In genomic region chr1:62799427-62799826, GRCm38 (mm10) we compare ENCODE assay signal across 19 mouse cellular contexts.
DNase-seq lines count a peak whose midpoint lies in the region; ATAC-seq lines count a peak whose summit lies in the region.
"Had no signal": no experiment of that assay in that cellular context is flagged by ENCODE, and none has a peak within 500 bp of the region (broad histone marks: within the 10 kb centered on the region; RNA-seq: fewer than 3 reads in every experiment).

No protein-coding gene starts in this region.

- DNase-seq in embryonic facial prominence, embryonic 14.5 days (ENCODE audit: low spot score), result peak; percentile 64
- no peak for DNase-seq in embryonic facial prominence, embryonic 10.5 days (ENCODE audit: low spot score)
- DNase-seq in limb, embryonic 10.5 days (ENCODE audit: low spot score), result no peak
- no peak for DNase-seq in lung, postnatal 36 days
- DNase-seq in NIH3T3 (ENCODE audit: low read depth), result peak; percentile 37
- DNase-seq: adrenal gland, postnatal 10 days; B cell, adult 2 months; cerebellum, adult 11-12 months; cerebellum, adult 9-10 months; cerebellum, postnatal 25 days; forebrain, postnatal 0 days; gastrocnemius, postnatal 14 days had no signal

- peaks cover 5% of the 10 kb centered on the region; the same call in 1 of the 2 replicates for H3K36me3 ChIP-seq in embryonic facial prominence, embryonic 14.5 days (ENCODE audit: control insufficient read depth, insufficient read depth, low read length)
- H3K36me3 ChIP-seq in embryonic facial prominence, embryonic 10.5 days (replicated peaks), result peaks cover 2% of the 10 kb centered on the region; the same call in 1 of the 2 replicates
- no peaks in the 10 kb centered on the region for H3K36me3 ChIP-seq in limb, embryonic 15.5 days
- H3K36me3 ChIP-seq in limb, embryonic 10.5 days, result peaks cover 18% of the 10 kb centered on the region
- H3K36me3 ChIP-seq in lung, embryonic 15.5 days, result no peaks in the 10 kb centered on the region
- H3K36me3 ChIP-seq: G1E; hindbrain, embryonic 15.5 days had no signal

- H3K27me3 ChIP-seq in embryonic facial prominence, embryonic 14.5 days (replicated peaks; ENCODE audit: control insufficient read depth, insufficient read depth, low read length), result no peaks in the 10 kb centered on the region
- H3K27me3 ChIP-seq in embryonic facial prominence, embryonic 10.5 days (replicated peaks; ENCODE audit: low read depth, poor library complexity, severe bottlenecking), result no peaks in the 10 kb centered on the region
- no peaks in the 10 kb centered on the region for H3K27me3 ChIP-seq in limb, embryonic 15.5 days
- H3K27me3 ChIP-seq in limb, embryonic 10.5 days (ENCODE audit: low read depth, poor library complexity, severe bottlenecking), result no peaks in the 10 kb centered on the region
- no peaks in the 10 kb centered on the region for H3K27me3 ChIP-seq in lung, embryonic 15.5 days
- H3K27me3 ChIP-seq: embryonic facial prominence, embryonic 13.5 days; forebrain, embryonic 13.5 days; hindbrain, embryonic 15.5 days had no signal

- no peak overlapping the region for H3K4me3 ChIP-seq in embryonic facial prominence, embryonic 14.5 days (ENCODE audit: low read depth, low read length)
- H3K4me3 ChIP-seq in embryonic facial prominence, embryonic 10.5 days, result no peak overlapping the region
- H3K4me3 ChIP-seq in limb, embryonic 15.5 days, result no peak overlapping the region
- no peak overlapping the region for H3K4me3 ChIP-seq in limb, embryonic 10.5 days
- no peak overlapping the region for H3K4me3 ChIP-seq in lung, embryonic 15.5 days
- H3K4me3 ChIP-seq: embryonic facial prominence, embryonic 13.5 days; forebrain, embryonic 13.5 days; hindbrain, embryonic 15.5 days had no signal

- H3K4me2 ChIP-seq in embryonic facial prominence, embryonic 14.5 days (ENCODE audit: low read depth, low read length), result no peak overlapping the region
- H3K4me2 ChIP-seq in limb, embryonic 15.5 days, result no peak overlapping the region
- H3K4me2 ChIP-seq in lung, embryonic 15.5 days, result no peak overlapping the region
- H3K4me2 ChIP-seq: embryonic facial prominence, embryonic 13.5 days; forebrain, embryonic 13.5 days; hindbrain, embryonic 15.5 days had no signal

- H3K27ac ChIP-seq in embryonic facial prominence, embryonic 14.5 days (replicated peaks; ENCODE audit: low read depth, low read length), result no peak overlapping the region
- H3K27ac ChIP-seq in embryonic facial prominence, embryonic 10.5 days (replicated peaks), result no peak overlapping the region; the same call in 1 of the 2 replicates
- H3K27ac ChIP-seq in limb, embryonic 15.5 days, result 0 out of 2 replicates have a peak overlapping the region, but pooled peaks have one; percentile 11
- no peak overlapping the region for H3K27ac ChIP-seq in limb, embryonic 10.5 days
- peak overlapping the region; percentile 38; the same call in 1 of the 2 replicates for H3K27ac ChIP-seq in lung, embryonic 15.5 days
- H3K27ac ChIP-seq: embryonic facial prominence, embryonic 13.5 days; forebrain, embryonic 13.5 days; hindbrain, embryonic 15.5 days had no signal

- H3K9me3 ChIP-seq in embryonic facial prominence, embryonic 14.5 days (ENCODE audit: control insufficient read depth, low read length), result no peaks in the 10 kb centered on the region
- no peaks in the 10 kb centered on the region for H3K9me3 ChIP-seq in embryonic facial prominence, embryonic 10.5 days
- H3K9me3 ChIP-seq in limb, embryonic 15.5 days, result no peaks in the 10 kb centered on the region
- no peaks in the 10 kb centered on the region for H3K9me3 ChIP-seq in limb, embryonic 10.5 days (replicated peaks)
- no peaks in the 10 kb centered on the region for H3K9me3 ChIP-seq in lung, embryonic 15.5 days
- H3K9me3 ChIP-seq: embryonic facial prominence, embryonic 13.5 days; forebrain, embryonic 13.5 days; G1E; hindbrain, embryonic 15.5 days had no signal

- WGBS in embryonic facial prominence, embryonic 14.5 days, result 49% methylated on average over 4 of the region's 4 CpGs
- WGBS in embryonic facial prominence, embryonic 10.5 days, result 60% methylated on average over 4 of the region's 4 CpGs
- 41% methylated on average over 4 of the region's 4 CpGs for WGBS in limb, embryonic 15.5 days
- WGBS in limb, embryonic 10.5 days, result 72% methylated on average over 4 of the region's 4 CpGs
- WGBS in lung, embryonic 15.5 days, result 40% methylated on average over 4 of the region's 4 CpGs

- no peak for ATAC-seq in embryonic facial prominence, embryonic 14.5 days (ENCODE audit: low read depth)
- no peak for ATAC-seq in limb, embryonic 15.5 days (ENCODE audit: insufficient number of reproducible peaks, low FRiP score, low TSS enrichment, low read depth)
- no peak for ATAC-seq in lung, embryonic 15.5 days (ENCODE audit: borderline replicate concordance, extremely low read depth, low FRiP score, low TSS enrichment)
- ATAC-seq: CD4-positive, CD25-positive, alpha-beta regulatory T cell, adult 4 months; forebrain, embryonic 13.5 days; forebrain, postnatal 0 days had no signal

- peaks cover 15% of the 10 kb centered on the region for H3K4me1 ChIP-seq in embryonic facial prominence, embryonic 14.5 days (ENCODE audit: control insufficient read depth, insufficient read depth, low read length)
- H3K4me1 ChIP-seq in embryonic facial prominence, embryonic 10.5 days, result peaks cover 26% of the 10 kb centered on the region
- H3K4me1 ChIP-seq in limb, embryonic 15.5 days, result peaks cover 22% of the 10 kb centered on the region
- peaks cover 13% of the 10 kb centered on the region for H3K4me1 ChIP-seq in limb, embryonic 10.5 days
- peaks cover 26% of the 10 kb centered on the region for H3K4me1 ChIP-seq in lung, embryonic 15.5 days

- H3K9ac ChIP-seq in embryonic facial prominence, embryonic 14.5 days (ENCODE audit: low read depth, low read length), result no peak overlapping the region
- H3K9ac ChIP-seq in limb, embryonic 15.5 days, result no peak overlapping the region
- no peak overlapping the region for H3K9ac ChIP-seq in lung, embryonic 15.5 days
- H3K9ac ChIP-seq: embryonic facial prominence, embryonic 13.5 days; forebrain, embryonic 13.5 days; forebrain, postnatal 0 days; hindbrain, embryonic 15.5 days had no signal

Comparison
In these comparisons a context has a peak if more than half of its experiments do, and no peak if none do; other contexts are left out.
1. DNase-seq: peak in embryonic facial prominence, embryonic 14.5 days (single experiment) and NIH3T3 (single experiment); none in embryonic facial prominence, embryonic 10.5 days (single experiment), limb, embryonic 10.5 days (single experiment) and lung, postnatal 36 days (single experiment).
2. H3K27ac ChIP-seq: peak in limb, embryonic 15.5 days (single experiment) and lung, embryonic 15.5 days (single experiment); none in embryonic facial prominence, embryonic 14.5 days (single experiment), embryonic facial prominence, embryonic 10.5 days (single experiment) and limb, embryonic 10.5 days (single experiment).